Mouse (Mus musculus): ENCODE data around the gene Sdk1.

DNA sequence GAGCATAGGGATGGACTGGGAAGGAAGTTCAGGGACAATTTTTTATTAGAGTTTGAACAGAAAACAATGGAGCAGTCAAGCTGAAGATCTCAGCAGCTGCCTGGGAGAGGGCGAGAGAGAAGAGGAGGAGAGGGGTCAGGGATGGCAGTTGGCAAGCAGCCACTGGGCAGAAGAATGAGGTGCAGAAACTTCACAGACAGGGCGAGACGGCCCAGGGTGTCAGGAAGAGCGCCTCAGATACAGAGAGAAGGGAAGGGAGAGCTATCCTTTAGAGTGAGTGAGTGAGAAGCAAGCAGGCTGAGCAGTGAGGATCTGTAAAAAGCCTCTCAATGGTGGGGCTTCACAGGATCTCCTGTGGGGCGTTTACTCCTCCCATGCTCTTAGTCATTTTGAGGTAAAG is 319.0 kb downstream of the Sdk1 start:
- TF ChIP-seq CTCF (IDR thresholded peaks at IDR 0.05; ENCODE audit: extremely low read depth, insufficient read length, insufficient replicate concordance, low read depth, low read length) (no peak), POLR2A (IDR thresholded peaks at IDR 0.05; ENCODE audit: low read depth, low read length) (no peak)

Measured in small intestine, adult 2 months (tissue).